Mouse (Mus musculus) NIH3T3 (cell line): ENCODE measurements around the gene Adnp.
"Not testable (repeated sequence)": the region's sequence is repeated elsewhere in the genome, so short reads cannot be mapped to it uniquely, and the experiment has no call there.

Experiments used
- DNase-seq: peaks from one replicate; pipeline ENCODE4 v3.0.0-alpha.2; 2012; ENCODE audit warnings: low read depth

Gene Adnp

GRCm38 (mm10) chr2:168205681-168206631, 956 bp downstream of the Adnp start:
- peak; percentile 47 for DNase-seq

DNA sequence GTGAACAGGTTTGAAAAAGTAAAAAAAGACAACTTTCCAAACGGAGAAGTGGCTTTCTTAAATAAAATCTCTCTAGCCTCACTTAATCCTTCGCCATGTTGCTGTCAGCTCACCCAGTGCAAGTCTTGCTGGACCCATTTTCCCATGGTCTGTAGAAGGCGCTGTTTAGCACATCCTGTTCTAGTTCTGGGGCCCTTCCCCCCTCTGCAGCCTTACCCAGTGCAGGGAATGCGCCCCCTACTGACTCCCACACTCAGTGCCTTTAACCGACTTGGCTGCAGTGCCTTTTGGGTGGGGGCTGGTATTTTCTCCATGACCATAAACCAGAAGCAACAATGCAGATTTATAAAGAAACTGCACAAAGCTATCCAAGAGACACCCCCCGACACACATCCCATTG, 1.6 kb downstream of the Adnp start:
- peak; percentile 97 for DNase-seq

- DNase-seq: no peak
Measured at GRCm38 (mm10) chr2:168204476-168204999, 2.4 kb downstream of the Adnp start.

GRCm38 (mm10) chr2:168200014-168200691, 6.8 kb downstream of the Adnp start:
- peak; percentile 19 for DNase-seq

- no peak for DNase-seq
Measured at GRCm38 (mm10) chr2:168199476-168199875, 7.4 kb downstream of the Adnp start.

GRCm38 (mm10) chr2:168198421-168198820, 8.5 kb downstream of the Adnp start:
- DNase-seq: no peak

- DNase-seq: no peak
Measured at GRCm38 (mm10) chr2:168195721-168196120, 11.2 kb downstream of the Adnp start.

- DNase-seq: no peak
Measured at GRCm38 (mm10) chr2:168193685-168194084, 13.2 kb downstream of the Adnp start.

GRCm38 (mm10) chr2:168191856-168192255, 15.1 kb downstream of the Adnp start:
- DNase-seq: peak; percentile 35

GRCm38 (mm10) chr2:168175946-168176345, 31.0 kb downstream of the Adnp start:
- DNase-seq: no peak

GRCm38 (mm10) chr2:168170167-168170685, 36.7 kb downstream of the Adnp start:
- peak; percentile 53 for DNase-seq

DNA sequence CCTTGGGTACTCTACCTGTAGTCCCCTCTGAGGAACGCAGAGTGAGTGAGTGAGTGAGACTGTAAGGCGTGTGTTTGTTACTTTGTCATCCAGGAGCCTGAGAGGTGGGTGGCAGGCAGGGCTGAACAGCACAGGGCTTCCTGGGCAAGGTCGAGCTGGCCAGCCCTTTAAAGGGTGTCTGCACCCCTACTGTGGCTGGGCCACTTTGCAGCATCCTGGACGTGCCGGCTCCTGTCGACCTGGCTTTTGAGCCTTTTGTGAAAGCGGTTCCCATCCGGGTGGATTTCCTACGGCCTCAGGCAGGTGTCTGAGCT, 37.2 kb downstream of the Adnp start:
- DNase-seq: no peak

DNA sequence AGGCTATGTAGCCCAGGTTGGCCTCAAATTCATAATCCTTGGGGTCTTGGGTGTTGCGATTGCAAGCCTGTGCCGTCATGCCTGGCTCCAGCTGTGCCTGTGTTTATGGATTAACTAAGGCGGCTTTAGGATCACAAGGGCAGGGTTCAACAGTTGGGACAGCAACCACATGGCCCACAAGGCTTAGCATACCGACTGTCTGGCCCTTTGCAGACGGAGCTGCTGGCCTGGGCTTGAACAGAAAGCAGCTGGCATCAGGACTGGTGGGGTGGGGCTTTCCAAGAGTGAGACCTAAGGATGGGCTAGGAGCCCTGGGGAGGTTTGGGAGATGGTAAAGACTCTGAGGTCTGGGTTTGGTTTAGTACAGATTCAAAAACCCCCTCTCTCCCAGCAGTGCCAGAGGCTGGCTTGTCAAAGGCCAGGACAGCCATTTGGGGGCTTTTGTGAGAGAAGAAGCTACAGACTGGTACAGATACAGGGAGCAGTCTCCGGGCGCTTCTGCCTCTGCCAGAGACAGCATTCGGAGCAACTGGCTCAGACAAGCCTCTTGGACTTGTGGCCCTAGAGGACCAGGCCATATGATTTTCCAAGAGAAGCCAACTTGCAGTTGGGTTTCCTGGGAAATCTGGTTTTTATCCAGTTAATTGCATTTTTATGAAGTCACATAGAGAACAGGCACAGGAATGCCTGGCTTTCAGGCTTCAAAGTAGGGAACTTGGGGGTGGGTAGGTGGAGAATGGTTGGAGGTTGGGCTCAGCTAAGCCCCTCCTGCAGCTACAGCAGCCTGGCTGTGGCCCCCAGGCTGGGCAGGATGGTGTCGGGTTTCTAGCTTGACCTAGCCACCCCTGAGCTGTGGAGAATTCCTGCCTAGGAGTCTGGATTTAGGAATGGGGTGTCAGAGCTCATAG, 37.8 kb downstream of the Adnp start:
- DNase-seq: peak; percentile 54

- DNase-seq: peak; percentile 30
Measured at GRCm38 (mm10) chr2:168167781-168168180, 39.1 kb downstream of the Adnp start.

- no peak for DNase-seq
Measured at GRCm38 (mm10) chr2:168166750-168167460, 40.0 kb downstream of the Adnp start.

GRCm38 (mm10) chr2:168161978-168162377, 44.9 kb downstream of the Adnp start:
- DNase-seq: no peak

DNA sequence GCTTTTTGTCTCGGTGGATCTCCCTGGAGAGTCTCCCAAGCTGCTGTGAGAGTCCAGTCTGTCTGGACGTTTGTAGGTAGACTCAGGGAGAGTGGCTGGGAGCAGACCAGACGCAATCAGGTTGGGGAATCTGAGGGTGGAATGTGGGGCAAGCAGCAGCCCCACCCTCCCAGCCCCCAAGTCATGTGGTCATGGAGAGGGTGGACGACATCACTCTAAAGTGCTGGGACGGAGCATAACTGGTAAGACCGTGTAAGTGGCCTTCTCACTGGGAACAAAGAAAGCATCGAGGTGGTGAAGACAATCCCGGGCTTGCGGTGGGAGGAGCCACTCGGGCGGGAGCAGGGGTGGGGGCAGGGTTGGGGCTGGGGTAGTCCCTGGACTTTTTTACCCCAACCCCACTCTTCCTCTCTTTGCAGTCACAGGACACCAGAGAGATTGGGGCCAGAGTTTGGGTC, 45.4 kb downstream of the Adnp start:
- no peak for DNase-seq

DNA sequence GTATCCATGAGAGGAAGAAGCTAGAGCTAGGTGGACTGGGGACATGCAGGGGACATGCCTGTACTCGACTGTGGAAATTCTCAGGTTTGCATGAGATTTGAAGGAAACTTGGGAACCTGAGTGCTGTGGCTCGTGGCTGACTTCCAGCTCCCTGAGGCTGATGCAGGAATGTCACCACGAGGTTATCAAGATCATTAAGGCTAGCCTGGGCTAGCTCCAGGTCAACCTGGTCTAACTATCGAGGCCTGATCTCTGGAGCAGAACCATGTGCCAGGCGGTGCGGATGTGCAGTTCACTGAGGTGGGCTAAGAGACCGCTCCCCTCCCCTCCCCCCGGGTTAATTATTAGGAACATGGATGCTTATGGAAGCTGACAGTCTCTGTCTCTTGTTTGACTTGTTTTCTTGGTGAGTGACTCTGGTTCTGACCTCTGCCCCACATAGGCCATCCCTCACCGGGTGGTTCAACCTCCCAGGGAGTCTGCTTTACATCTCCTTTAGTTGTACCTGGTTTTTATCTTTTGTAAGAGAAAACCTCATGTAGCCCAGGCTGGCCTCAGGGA, 46.5 kb downstream of the Adnp start:
- no peak for DNase-seq

DNA sequence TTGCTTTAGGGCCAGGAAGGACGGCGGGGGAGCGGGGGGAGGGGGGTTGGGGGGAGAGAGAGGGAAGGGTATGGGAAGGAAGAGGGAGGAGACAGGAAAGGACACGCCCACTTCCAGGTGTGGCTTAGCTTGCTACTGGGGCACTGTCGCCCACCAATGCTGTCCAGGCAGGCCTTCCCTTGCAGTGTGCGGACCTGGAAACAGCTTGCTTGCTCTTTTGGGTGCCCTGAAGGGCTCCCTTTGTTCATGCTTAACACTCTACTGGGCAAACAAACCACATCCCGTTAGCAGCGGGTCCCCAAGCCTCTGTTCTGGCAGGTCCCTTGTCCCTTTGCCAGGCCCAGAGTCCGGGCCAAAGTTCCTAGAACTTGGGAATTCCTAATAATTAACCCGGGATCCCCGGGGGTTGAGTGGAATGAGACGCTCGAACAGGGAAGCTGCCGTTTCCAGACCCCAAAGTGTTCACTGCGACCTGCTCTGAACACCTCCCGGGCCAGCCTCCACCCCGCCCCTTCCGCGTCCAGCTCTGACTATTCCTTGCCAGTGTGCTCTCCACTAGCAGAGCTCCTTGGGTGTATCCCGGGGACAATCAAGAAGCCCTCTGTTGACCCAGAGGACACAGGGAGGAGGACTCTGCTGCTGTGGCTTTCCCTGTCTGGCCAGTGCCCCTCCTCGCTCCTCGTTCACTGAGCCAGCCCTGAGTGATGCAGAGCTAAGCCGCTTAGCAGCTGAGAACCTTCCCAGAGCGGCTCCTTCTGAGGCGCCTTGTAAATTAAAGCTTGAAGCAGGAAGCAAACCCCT, 47.8 kb downstream of the Adnp start:
- no peak for DNase-seq

GRCm38 (mm10) chr2:168157974-168158373, 48.9 kb downstream of the Adnp start:
- DNase-seq: not testable (repeated sequence)
